Mouse (Mus musculus) neural tube, embryonic 15.5 days (tissue): ENCODE measurements around the gene Leo1. TPM values are rescaled to one million over a fixed set of nuclear protein-coding genes. Genes with fewer than 3 reads are reported as not detected.
"Not testable (repeated sequence)": the region's sequence is repeated elsewhere in the genome, so short reads cannot be mapped to it uniquely, and the experiment has no call there.

Experiments used
- ATAC-seq: fragments of 200-750 bp; cut with Nextera tagmentation; 2 replicates; pipeline ENCODE4 v1.8.0; 2017; ENCODE audit warnings: mild to moderate bottlenecking, moderate TSS enrichment, moderate library complexity; ENCODE audit not compliant: low FRiP score
- H3K27ac ChIP-seq: fragments of 300-500 bp; sonication (generic); replicated peaks from 2 replicates; pipeline ENCODE4 v1.5.1; 2015; ENCODE audit warnings: mild to moderate bottlenecking, inconsistent platforms
- H3K27me3 ChIP-seq: fragments of 300-500 bp; sonication (generic); replicated peaks from 2 replicates; pipeline ENCODE4 v1.6.1; 2015; ENCODE audit warnings: inconsistent platforms
- H3K36me3 ChIP-seq: fragments of 300-500 bp; sonication (generic); 2 replicates; pipeline ENCODE4 v1.6.1; 2015; ENCODE audit warnings: inconsistent platforms
- H3K4me1 ChIP-seq: fragments of 300-500 bp; sonication (generic); 2 replicates; pipeline ENCODE4 v1.6.1; 2015; ENCODE audit warnings: inconsistent platforms
- H3K4me2 ChIP-seq: fragments of 300-500 bp; sonication (generic); 2 replicates; pipeline ENCODE4 v1.6.1; 2015; ENCODE audit warnings: inconsistent platforms, mild to moderate bottlenecking, moderate library complexity
- H3K4me3 ChIP-seq: fragments of 300-500 bp; sonication (generic); replicated peaks from 2 replicates; pipeline ENCODE4 v1.5.1; 2015; ENCODE audit warnings: mild to moderate bottlenecking, inconsistent platforms
- H3K9ac ChIP-seq: fragments of 300-500 bp; sonication (generic); replicated peaks from 2 replicates; pipeline ENCODE4 v1.6.1; 2015; ENCODE audit warnings: mild to moderate bottlenecking, inconsistent platforms
- H3K9me3 ChIP-seq: fragments of 300-500 bp; sonication (generic); replicated peaks from 2 replicates; pipeline ENCODE4 v1.6.1; 2016; ENCODE audit warnings: inconsistent platforms
- WGBS: fragments of 180-500 bp; shearing (Covaris S2); methylation state at CpG from one replicate; pipeline ENCODE4 v1.1.7; 2015; ENCODE audit warnings: mixed read lengths; 5-methylcytosine and 5-hydroxymethylcytosine counted together
- polyA plus RNA-seq: library from polyadenylated mRNA; unstranded; fragments of >200 nt; fragmentation: Nextera tagmentation; extraction: Ambion mirVana; gene quantifications from 2 replicates; pipeline ENCODE4 v1.2.1, GENCODE M21; 2015

Gene Leo1
- polyA plus RNA-seq, 1 experiment from 2014 or later, result 39.9 TPM

GRCm38 (mm10) chr9:75479106-75479725 is 37.9 kb downstream of the Leo1 start:
- Histone ChIP-seq H3K36me3 (peaks cover 16% of the 10 kb centered on the region; the same call in 1 of the 2 replicates), H3K27ac (no peak overlapping the region), H3K27me3 (no peaks in the 10 kb centered on the region), H3K4me1 (no peaks in the 10 kb centered on the region), H3K9me3 (no peaks in the 10 kb centered on the region), H3K9ac (no peak overlapping the region), H3K4me3 (no peak overlapping the region), H3K4me2 (no peak overlapping the region)
- 69% methylated on average over 8 of the region's 8 CpGs for WGBS
- no peak for ATAC-seq

GRCm38 (mm10) chr9:75480536-75481075 is 39.3 kb downstream of the Leo1 start:
- 93% methylated on average over 5 of the region's 5 CpGs for WGBS
- H3K4me2 ChIP-seq, result no peak overlapping the region
- ATAC-seq, result no peak
- no peaks in the 10 kb centered on the region for H3K9me3 ChIP-seq
- H3K9ac ChIP-seq, result no peak overlapping the region
- no peaks in the 10 kb centered on the region for H3K4me1 ChIP-seq
- H3K36me3 ChIP-seq, result peaks cover 17% of the 10 kb centered on the region; the same call in 1 of the 2 replicates
- no peaks in the 10 kb centered on the region for H3K27me3 ChIP-seq
- H3K27ac ChIP-seq, result no peak overlapping the region
- H3K4me3 ChIP-seq, result no peak overlapping the region

GRCm38 (mm10) chr9:75485231-75485630 is 43.9 kb downstream of the Leo1 start:
- H3K27ac ChIP-seq, result no peak overlapping the region
- no peak overlapping the region for H3K4me2 ChIP-seq
- 93% methylated on average over 6 of the region's 6 CpGs for WGBS
- no peaks in the 10 kb centered on the region for H3K4me1 ChIP-seq
- no peaks in the 10 kb centered on the region for H3K27me3 ChIP-seq
- no peak for ATAC-seq
- no peak overlapping the region for H3K4me3 ChIP-seq
- H3K9ac ChIP-seq, result no peak overlapping the region
- peaks cover 19% of the 10 kb centered on the region; the same call in 1 of the 2 replicates for H3K36me3 ChIP-seq
- H3K9me3 ChIP-seq, result no peaks in the 10 kb centered on the region

- H3K9me3 ChIP-seq, H3K9ac ChIP-seq, H3K4me1 ChIP-seq, H3K4me3 ChIP-seq, H3K4me2 ChIP-seq, H3K27ac ChIP-seq, H3K27me3 ChIP-seq, ATAC-seq, H3K36me3 ChIP-seq: not testable (repeated sequence)
- 96% methylated on average over 7 of the region's 7 CpGs for WGBS
Measured at GRCm38 (mm10) chr9:75488255-75488654, 46.9 kb downstream of the Leo1 start.

GRCm38 (mm10) chr9:75494407-75495005 is 53.2 kb downstream of the Leo1 start:
- H3K27me3 ChIP-seq, result no peaks in the 10 kb centered on the region
- peaks cover 15% of the 10 kb centered on the region for H3K36me3 ChIP-seq
- H3K4me3 ChIP-seq, result no peak overlapping the region
- WGBS, result 84% methylated on average over 9 of the region's 9 CpGs
- no peak overlapping the region for H3K4me2 ChIP-seq
- H3K9me3 ChIP-seq, result no peaks in the 10 kb centered on the region
- H3K9ac ChIP-seq, result no peak overlapping the region
- ATAC-seq, result no peak
- H3K4me1 ChIP-seq, result no peaks in the 10 kb centered on the region
- no peak overlapping the region for H3K27ac ChIP-seq

- Histone ChIP-seq H3K36me3 (peaks cover 18% of the 10 kb centered on the region), H3K27me3 (no peaks in the 10 kb centered on the region), H3K4me1 (no peaks in the 10 kb centered on the region), H3K4me2 (no peak overlapping the region), H3K27ac (no peak overlapping the region), H3K9me3 (no peaks in the 10 kb centered on the region), H3K9ac (no peak overlapping the region), H3K4me3 (no peak overlapping the region)
- 83% methylated on average over 10 of the region's 10 CpGs for WGBS
- ATAC-seq, result no peak
Measured at GRCm38 (mm10) chr9:75495945-75496344, 54.6 kb downstream of the Leo1 start.

GRCm38 (mm10) chr9:75498571-75498970 is 57.2 kb downstream of the Leo1 start:
- no peaks in the 10 kb centered on the region for H3K27me3 ChIP-seq
- H3K36me3 ChIP-seq, result peaks cover 29% of the 10 kb centered on the region
- no peak for ATAC-seq
- H3K4me1 ChIP-seq, result no peaks in the 10 kb centered on the region
- 92% methylated on average over 7 of the region's 7 CpGs for WGBS
- no peaks in the 10 kb centered on the region for H3K9me3 ChIP-seq
- no peak overlapping the region for H3K27ac ChIP-seq
- no peak overlapping the region for H3K9ac ChIP-seq
- no peak overlapping the region for H3K4me2 ChIP-seq
- H3K4me3 ChIP-seq, result no peak overlapping the region

GRCm38 (mm10) chr9:75504311-75504710 is 63.0 kb downstream of the Leo1 start:
- WGBS, result 91% methylated on average over 6 of the region's 6 CpGs
- H3K27ac ChIP-seq, result no peak overlapping the region
- peaks cover 59% of the 10 kb centered on the region for H3K36me3 ChIP-seq
- no peaks in the 10 kb centered on the region for H3K4me1 ChIP-seq
- H3K9ac ChIP-seq, result no peak overlapping the region
- ATAC-seq, result no peak
- no peaks in the 10 kb centered on the region for H3K27me3 ChIP-seq
- H3K4me3 ChIP-seq, result no peak overlapping the region
- H3K4me2 ChIP-seq, result no peak overlapping the region
- H3K9me3 ChIP-seq, result no peaks in the 10 kb centered on the region

- ATAC-seq, result no peak; the same call in 1 of the 2 replicates
- H3K4me2 ChIP-seq, result no peak overlapping the region
- H3K27me3 ChIP-seq, result no peaks in the 10 kb centered on the region
- no peak overlapping the region for H3K4me3 ChIP-seq
- H3K4me1 ChIP-seq, result 0 out of 2 replicates have a peak, but pooled peaks cover 8% of the 10 kb centered on the region
- peak overlapping the region; percentile 51 for H3K27ac ChIP-seq
- WGBS, result 63% methylated on average over 8 of the region's 8 CpGs
- no peaks in the 10 kb centered on the region for H3K9me3 ChIP-seq
- H3K36me3 ChIP-seq, result peaks cover 44% of the 10 kb centered on the region
- H3K9ac ChIP-seq, result no peak overlapping the region
Measured at GRCm38 (mm10) chr9:75511236-75511939, 70.1 kb downstream of the Leo1 start.

- H3K9me3 ChIP-seq, result no peaks in the 10 kb centered on the region
- no peak overlapping the region for H3K4me2 ChIP-seq
- peak; percentile 86; the same call in 1 of the 2 replicates for ATAC-seq
- 0 out of 2 replicates have a peak, but pooled peaks cover 8% of the 10 kb centered on the region for H3K4me1 ChIP-seq
- peaks cover 13% of the 10 kb centered on the region for H3K36me3 ChIP-seq
- 67% methylated on average over 12 of the region's 12 CpGs for WGBS
- H3K4me3 ChIP-seq, result no peak overlapping the region
- H3K27ac ChIP-seq, result no peak overlapping the region
- no peaks in the 10 kb centered on the region for H3K27me3 ChIP-seq
- no peak overlapping the region for H3K9ac ChIP-seq
Measured at GRCm38 (mm10) chr9:75515464-75516113, 74.3 kb downstream of the Leo1 start.
